Mouse (Mus musculus): ENCODE results near the gene Mepce.
A peak's percentile ranks its signal among the peaks of the same experiment; 100 is the strongest.

The Mepce gene

DNA sequence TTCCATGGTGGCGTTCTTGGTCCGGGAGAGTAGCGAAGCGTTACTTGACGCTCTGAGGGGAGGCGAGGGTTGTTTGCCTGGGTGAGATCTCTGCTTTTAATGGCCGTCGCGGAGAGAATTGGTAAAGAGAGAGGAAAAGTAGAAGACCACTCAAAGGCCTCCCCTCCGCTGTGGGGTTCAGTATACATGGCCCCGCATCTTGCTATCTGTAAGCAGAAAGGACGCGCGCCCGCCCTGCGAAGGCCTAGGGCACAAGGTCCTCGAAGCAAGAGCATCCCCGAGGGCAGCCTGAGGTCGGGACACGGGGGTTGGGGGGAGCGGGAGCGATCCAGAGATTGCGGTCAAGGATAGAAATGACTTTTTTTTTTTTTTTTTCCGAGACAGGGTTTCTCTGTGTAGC lies 716 bp upstream of the Mepce start:
- DNase-seq (ENCODE audit: low spot score): no peak

DNA sequence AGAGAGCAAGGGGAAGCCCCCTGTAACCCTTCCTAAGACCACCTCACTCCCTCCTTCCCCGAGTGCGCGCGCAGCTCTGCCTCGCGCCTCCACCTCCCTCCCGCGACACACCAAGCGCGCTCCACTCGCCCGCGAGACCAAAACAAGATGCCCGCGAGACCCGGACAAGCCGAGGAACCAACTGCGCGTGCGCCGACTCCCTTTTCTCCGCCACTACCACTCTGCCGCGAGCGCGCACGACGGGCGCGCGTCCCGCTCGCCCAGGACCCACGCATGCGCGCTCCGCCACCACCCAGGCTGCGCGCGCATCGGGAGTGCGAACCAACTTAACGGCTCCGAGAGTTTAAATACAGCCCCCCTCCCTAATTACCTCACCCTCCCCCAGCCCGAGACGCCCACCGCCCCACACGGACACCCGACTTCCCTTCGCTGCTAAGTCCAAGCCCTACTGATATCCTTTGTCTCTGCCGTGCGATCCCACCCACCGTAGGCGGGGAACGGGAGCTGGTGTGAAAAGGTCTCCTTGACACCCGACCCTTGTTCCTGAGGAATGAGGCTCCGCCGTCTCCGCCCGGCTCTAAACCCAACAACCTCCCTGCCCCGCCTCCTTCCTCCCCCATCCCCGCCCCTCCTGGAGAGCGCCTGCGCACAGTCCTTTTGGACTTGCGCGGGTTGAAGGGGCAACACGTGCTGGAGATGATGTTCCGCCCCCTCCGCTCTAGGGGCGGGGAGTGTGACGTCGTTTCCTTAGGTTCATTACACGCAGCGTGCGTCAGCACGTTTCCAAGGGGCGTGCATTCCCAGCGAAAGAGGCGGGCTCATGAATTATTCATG lies 1.1 kb downstream of the Mepce start:
- peak; percentile 99 for DNase-seq (ENCODE audit: low spot score)

DNA sequence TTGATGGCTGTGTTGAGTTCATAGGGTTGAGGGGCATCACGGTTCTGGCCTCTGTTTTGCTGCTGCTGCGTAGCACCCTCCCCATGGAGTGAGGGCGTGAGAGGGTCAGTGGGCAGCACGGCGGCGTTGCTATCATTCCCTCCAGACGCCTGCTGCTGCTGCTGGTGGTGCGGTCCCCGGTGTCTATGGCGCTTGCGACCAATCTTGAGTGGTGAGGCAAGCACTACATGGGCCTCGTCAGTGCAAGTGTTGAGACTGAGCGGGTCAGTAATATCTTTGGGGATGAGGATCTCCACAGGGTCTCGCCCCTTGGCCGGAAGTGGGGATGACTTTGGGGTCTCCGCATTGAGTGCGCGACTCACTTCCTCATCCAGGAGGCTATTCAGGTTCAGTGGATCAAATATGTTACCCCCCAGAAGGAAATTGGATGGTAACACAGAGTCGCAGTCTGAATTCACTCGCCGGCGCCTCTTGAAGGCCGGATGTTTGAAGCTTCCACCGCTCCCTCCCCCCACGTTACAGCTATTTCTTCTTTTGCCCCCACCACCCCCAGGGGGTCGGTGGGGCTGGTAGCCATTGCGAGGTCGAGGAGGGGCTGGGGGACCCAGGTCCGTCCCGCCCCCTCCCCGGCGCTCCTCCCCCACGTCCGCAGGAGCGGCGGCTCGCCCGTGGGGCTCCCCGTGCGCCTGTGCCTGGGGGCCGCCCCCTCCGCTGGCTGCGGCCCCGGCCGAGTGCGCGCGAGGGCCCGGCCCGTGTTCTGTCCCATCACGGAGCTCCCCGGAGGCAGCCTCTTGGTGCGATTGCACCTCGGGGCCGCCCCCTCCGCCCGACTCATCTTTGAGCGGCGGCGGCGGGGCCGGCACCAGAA lies 2.1 kb downstream of the Mepce start:
- no peak for DNase-seq (ENCODE audit: low spot score)

DNA sequence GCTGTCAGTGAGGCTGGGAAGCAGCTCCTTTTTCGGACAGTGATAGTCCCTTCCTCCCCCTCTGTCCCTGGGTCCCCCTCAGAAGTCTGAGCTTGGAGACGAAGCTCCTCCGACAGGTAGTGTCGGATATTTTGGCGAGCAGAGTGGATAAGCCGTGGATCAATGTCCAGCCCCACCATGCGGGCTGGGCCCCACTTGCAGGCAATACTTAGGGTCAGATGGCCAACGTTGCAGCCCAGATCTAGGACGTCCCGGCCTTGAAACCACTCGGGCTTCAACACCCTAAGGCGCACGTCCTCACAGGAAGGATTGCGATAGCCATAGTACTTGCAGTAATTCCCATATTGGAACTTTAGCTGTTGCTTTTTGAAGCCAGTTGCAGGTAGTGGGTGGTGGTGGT lies 2.9 kb downstream of the Mepce start:
- no peak for DNase-seq (ENCODE audit: low spot score)

DNA sequence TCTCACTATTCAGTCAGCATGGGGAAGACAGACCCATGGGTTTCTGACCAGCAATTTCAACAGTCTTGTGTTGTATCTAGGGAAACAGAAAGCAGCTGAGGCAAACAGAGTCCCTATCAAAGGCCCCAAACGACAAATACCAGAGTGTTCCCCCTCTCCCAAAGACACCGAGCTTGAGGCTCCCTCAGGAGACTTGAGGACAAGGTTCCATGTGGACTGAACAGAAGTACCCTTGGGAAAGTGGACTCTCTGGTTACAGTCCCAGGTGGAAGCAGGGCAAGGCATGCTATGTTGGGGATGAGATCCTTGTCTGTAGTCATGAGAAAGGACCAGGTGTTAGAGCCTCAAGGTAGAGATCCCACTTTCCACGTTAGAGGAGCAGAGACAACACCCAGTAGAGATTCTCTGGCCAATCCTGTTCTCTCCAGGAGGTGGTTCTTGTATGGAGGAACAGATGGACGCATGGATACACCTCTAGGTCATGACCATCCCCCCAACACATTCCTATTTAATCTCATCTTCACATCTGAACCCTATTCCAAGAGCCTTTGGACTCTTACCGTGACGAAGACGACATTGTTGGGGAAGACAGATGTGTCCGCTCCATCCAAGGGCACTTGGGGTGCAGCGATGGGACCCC lies 3.4 kb downstream of the Mepce start:
- DNase-seq (ENCODE audit: low spot score): no peak

DNA sequence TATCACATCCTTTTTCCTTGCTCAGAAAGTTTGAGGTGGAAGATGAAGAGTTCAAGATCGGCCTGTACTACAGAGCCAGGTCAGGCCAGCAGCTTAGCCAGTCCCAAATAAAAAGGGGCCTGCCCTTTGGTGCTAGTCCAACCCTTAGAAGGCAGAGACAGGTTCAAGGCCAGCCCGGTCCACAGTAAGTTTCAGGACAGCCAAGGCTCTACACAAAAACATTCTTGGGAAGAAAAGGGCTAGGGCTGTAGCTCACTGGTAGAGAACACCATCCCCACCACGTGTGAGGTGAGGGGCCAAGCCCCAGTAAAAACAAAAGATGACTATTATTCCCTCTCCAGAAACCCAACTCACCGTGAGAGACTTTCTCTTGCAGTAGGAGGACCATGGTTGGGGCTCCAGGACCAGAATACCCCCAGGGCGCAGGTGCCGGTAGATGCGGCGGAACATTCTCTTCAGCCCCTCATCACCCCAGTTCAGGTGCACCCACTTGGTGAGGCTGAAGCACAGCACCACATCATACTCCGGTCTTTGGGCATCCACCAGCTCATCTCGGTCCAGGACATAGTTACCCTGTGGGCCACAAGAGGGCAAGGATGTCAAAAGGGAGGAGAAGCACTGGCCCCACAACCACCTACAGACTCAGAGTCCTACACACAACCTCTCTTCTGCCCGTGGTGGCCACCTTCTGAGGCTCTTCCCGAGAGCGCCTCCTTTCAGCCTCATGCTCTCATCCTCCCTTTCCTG lies 4.5 kb downstream of the Mepce start:
- no peak for DNase-seq (ENCODE audit: low spot score)

DNA sequence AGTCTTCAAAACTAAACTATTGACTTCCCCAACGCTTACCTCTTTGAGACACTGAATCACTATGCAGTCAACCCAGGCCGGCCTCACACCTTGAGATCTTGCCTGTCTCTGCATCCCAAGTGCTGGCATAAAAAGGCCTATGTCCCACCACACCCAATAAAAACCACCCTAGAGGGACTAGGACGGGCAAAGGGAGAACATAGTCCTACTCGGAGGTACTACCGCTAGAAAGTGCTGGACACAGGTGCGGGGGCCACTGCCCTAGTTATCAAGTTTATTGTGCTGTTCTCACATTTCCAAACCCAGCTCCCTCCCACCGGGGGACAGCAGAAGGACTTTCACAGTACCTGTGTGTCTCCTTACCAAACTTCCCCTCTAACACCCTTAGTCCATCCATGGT lies 5.8 kb downstream of the Mepce start:
- no peak for DNase-seq (ENCODE audit: low spot score)

DNA sequence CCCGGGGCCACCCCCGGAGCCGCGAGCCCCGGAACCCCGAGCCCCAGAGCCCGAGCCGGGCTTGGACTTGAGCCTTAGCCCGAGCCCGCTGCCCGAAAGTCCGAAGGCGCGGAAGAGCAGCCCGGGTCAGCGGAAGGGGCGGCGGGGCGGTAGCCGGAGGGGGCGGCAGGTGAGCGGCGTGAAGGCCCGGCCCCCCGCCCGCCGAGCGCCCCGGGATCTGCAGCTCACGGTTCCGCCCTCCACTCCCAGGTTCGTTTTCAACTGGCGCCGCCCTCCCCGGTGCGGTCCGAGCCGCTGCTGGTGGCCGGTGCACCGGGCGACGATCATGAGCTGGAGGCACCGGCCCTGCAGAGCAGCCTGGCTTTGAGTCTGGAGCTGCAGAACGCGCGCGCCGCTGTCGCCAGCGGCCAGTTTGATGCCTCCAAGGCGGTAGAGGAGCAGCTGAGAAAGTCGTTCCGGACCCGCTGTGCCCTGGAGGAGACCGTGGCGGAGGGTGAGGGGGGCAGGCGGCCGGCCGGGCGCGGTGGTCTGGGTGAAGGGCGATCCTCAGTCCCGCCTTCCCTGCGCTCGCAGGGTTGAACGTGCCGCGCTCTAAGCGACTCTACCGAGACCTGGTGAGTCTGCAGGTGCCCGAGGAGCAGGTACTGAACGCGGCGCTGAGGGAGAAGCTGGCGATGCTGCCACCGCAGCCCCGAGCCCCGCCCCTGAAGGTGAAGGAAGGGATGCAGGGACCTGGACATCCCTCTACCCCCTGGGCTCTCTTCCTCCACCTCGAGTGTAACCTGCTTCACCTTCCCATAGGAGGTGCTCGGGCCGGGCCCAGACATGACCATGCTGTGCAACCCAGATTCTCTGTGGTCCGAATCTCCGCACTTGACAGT lies 8.2 kb downstream of the Mepce start:
- peak; percentile 46 for DNase-seq (ENCODE audit: low spot score)

DNA sequence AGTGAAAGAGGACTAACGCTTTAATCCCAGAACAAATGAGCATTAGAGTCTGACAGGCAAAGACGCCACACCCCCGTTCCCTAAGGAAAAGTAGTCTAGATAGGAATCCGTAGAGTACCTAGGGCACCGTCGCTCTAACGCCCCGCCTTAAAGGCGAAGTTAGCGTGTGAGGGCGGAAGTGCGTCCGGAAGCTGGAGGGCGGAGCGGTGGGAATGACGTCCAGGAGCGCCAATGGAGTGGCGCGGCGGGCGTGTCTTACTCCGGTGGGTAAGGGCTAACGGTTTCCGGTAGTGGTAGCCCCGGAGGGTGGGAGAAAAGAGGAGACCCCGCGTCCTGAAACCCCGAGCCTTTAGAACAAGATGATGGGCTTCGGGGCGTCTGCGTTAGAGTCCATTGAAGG lies 8.8 kb downstream of the Mepce start, which contains the start of gene Ppp1r35:
TSS of gene Ppp1r35 (plus strand) at position 215 of the 400 bp plus-strand sequence.
- DNase-seq (ENCODE audit: low spot score): peak; percentile 94

DNA sequence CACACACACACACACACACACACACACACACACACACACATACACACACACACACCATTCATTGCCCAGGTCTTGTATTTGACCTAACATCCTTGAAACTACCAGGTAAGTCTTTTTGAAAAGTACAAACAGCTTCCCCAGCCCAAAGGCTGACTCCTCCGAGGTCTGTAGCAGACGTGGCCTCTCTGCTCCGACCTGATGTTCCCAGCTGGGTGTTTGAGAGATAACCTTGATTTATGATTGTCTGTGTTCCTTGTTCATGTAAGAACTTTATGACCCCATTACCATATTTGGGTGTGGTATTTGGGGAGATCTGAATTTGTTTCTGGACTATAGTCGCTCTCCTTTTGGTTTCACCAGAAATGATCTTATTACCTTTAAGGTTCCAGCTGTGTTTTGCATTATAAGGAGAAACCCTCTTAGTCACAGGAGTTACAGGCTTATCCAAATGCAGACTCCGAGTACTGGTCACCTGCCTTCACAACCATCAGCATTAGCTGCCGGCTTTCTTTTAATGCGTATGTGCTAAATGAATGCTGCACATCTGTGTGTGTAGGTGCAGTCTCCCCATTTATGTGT lies 10.1 kb downstream of the Mepce start:
- DNase-seq (ENCODE audit: low spot score): no peak

DNA sequence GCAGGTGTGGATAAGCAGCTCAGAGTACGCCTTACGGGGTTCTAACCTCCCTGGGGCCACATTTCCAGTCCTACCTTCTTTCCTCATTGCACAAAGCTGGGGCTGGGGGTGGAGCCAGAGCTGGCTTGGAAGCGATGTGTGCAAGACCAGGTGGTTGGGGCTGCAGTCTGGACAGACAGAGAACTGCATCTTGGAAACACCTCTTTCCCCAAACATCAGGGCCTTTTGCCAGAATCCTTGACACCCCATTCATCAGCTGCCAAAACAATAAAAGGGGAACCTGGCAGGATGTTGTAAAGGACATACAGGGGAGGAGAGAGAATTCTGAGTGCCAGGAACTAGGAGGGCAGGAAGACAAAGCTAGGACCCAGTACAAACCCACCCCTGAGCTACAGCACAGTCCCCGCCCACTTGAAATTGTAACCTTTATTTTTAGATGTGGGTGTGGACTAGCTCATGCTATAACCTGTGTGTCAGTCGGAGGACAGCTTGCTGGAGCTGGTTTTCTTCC lies 11.0 kb downstream of the Mepce start:
- DNase-seq (ENCODE audit: low spot score): no peak

DNA sequence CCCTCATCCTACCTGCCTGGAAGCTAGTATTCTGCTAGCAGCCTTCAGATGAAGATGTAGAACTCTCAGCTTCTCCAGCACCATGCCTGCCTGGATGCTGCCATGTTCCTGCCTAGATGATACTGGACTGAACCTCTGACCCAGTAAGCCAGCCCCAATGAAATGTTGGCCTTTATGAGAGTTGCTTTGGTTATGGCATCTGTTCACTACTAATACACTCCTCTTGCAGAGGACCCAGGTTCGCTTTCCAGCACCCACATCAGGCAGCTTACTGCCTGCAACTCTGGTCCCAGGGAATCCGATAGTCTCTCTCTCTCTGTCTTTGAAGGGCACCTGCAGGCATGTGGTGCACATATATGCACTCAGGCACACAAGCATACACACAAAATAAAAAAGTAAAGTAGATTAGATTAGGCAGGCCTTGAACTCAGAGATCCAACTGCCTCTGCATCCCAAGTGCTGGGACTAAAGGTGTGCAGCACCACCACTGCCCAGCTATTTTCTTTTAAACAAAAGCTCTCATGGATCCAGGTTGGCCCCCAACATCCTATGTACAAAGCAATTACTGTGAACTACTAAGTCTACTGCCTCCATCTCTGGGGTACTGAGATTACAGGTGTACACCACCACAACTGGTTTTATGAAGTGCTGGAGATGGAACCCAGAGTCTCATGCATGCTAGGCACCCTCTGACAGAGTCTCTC lies 11.7 kb downstream of the Mepce start:
- DNase-seq (ENCODE audit: low spot score): no peak

DNA sequence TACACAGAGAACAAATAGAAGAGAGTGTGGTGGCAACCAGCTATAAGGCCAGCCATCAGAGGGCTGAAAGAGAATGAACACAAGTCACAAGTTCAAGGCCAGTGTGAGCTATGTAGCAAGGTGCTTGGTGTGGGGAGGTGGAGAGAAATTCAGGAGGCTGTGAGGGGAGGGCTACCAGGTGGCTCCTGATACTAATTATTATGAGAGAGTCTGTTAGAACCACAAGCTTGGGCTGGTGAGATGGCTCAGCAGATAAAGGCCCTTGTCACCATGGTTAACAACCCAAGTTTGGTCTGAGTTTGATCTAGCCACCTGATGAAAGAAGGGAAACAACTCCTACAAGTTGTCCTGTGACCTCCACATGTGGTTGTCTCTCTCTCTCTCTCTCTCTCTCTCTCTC lies 14.7 kb downstream of the Mepce start:
- no peak for DNase-seq (ENCODE audit: low spot score)

DNA sequence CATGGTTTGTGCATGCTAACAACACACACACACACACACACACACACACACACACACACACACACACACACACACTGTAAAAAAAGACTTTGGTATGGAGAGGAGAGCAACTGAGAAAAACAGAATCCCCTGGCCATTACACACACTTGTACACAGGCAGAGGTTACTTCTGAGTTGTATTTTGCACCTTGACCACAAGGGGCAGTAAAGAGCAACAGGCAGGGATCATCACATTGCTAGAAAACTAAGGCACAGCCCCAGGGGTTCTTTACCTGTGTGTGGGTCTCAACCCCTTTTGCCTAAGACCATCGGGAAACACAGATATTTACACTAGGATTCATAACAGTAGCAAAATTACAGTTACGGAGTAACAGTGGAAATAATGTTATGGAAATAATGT lies 16.7 kb downstream of the Mepce start:
- peak; percentile 49 for DNase-seq (ENCODE audit: low spot score)

DNA sequence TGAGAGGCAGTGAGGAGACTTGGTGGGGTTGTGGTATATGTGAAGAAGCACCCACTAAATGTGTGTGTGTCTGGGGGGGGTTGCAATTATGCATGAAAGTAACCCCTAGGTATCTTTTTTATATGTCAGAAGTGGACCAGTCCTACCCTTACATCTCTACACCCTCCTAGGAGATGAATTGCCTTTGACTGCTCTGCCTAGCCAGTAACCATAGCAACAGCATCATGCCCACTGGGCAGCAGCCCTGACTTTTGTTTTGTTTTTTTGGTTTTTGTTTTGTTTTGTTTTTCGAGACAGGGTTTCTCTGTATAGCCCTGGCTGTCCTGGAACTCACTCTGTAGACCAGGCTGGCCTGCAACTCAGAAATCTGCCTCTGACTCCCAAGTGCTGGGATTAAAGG lies 19.0 kb downstream of the Mepce start:
- no peak for DNase-seq (ENCODE audit: low spot score)

DNA sequence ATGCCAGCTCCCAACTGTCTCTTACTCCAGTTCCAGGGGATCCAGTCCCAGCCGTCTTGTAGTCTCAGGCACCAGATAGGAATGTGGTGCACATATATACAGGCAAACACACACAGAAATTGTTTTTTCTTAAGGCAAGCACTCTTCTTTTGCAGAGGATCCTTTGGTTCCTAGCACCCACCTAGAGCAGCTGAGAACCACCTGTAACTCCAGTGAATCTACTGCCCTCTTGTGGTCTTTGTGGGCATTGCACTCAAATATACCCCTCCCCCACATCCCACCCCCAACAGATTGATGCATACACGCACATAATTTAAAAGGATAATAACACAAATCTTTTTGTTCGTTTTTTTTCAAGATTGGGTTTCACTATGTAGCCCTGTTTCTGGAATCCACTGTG lies 21.2 kb downstream of the Mepce start:
- DNase-seq (ENCODE audit: low spot score): no peak

DNA sequence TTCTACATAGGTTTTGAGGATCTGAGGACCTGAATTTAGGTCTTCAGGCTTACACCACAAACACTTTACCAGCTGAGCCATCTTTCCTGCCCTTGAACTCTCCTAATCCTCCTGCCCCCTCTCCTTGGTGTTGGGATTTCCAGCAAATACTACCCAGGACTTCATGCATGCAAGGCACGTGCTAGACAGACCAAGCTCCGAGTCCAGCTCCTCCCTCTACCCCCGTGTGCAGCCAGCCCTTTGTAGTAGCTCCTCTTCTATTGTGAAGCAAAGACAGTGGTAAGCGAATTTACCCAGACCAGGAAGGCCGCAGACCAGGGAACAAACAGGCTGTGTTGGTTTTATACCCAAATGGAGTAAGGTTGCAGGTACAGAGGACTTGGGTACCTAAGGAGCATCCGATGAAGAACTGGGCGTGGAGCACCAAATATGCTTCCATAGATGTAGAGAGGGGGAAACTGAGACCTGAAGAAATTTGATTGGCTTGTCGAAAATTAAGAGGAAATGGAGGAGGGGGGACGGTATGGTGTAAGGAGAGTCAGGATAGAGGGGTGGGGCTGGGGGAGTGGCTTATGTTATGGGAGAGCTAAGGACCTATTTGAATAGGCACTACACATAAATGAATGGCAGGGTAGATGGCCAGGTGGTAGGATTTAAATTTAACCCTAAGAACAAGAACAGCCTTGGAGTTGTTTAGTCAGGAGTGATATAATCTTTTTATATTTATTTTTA lies 22.7 kb downstream of the Mepce start:
- no peak for DNase-seq (ENCODE audit: low spot score)

DNA sequence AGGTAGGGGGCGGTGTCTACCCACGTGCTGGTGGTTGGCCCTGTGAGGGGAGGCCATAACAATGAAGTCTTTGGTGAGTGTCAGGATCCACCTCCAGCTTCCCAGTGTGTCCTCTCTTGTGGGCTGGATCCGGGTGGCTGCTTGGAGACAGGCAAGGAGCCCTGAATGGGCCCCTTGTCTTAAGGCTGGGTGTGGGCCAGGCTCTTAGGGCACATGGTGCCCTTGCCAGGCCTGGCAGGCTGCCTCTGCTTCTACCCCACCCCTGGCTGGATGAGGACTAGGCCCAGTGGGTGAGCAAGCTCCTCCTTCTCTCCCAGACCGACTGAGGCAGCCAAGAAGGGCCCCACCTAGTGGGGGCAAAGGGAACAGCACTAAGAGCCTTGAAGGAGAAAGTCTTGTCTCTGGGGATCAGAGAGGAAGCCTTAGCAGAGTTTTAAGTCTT lies 27.5 kb downstream of the Mepce start:
- DNase-seq (ENCODE audit: low spot score): peak; percentile 76
